Mouse (Mus musculus) left cerebral cortex, adult 8-10 months (tissue): ENCODE data around the gene Sh3bp5. TPM values are rescaled to one million over a fixed set of nuclear protein-coding genes. Genes with fewer than 3 reads are reported as not detected.

Experiments used
- DNase-seq, 2 experiments: peaks; one replicate each; pipeline ENCODE4 v3.0.0; 2022; ENCODE audit warnings: low spot score in 2 of 2
- total RNA-seq, 4 experiments: library from RNA; stranded (reverse); gene quantifications; 2 replicates each; pipeline ENCODE4 v1.2.4; 2022

The Sh3bp5 gene
- total RNA-seq, 4 experiments from 2014 or later: 44.6 to 70.2 (median 56.1) TPM

DNA sequence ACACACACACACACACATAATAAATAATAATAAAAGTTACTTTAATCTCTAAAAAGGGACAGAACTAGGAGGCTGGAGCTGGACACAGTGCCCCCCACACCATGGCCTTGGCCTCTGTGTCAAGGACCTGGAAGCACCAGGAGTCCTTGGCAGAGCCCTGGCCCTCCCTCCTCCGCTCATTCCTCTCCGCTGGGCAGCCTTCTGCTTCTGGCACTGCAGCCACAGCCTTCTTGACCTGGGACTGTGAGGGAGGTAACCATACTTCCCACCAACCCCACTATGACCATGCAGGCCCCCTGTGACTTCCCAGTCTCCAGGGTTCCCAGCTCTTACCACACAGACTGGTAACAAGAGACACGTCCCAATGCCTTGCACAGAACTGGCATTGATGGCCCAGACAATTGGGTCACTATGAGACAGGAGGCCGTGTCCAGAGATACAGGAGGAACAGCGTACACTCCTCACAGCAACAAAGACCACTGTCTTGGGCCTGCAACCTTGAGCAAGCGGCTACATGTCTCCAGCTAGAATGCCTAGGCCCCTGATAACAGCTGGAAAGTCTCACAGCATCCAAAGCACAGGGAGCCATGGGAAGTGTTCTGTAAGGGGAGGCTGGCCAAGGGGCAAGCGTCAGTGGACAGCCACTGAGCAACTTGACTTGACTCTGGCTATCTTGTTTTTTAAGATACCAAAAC lies 41.8 kb downstream of the Sh3bp5 start:
- no peak for DNase-seq

DNA sequence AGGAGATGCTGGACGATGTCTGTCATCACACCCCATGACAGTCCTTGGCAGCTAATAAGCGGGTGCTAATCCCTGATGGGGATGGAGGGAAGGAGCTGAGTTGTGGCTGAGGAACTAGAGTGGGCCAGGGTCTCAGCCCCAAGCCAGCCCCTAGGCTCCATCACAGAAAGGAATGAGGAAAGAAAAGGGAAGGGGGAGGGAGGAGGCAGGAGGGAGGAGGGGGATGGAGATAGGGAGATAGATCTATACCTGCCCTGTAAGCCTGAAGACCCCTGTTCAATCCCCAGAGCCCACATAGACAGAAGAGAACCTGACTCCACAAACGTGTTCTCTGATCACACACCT lies 42.4 kb downstream of the Sh3bp5 start:
- no peak for DNase-seq

DNA sequence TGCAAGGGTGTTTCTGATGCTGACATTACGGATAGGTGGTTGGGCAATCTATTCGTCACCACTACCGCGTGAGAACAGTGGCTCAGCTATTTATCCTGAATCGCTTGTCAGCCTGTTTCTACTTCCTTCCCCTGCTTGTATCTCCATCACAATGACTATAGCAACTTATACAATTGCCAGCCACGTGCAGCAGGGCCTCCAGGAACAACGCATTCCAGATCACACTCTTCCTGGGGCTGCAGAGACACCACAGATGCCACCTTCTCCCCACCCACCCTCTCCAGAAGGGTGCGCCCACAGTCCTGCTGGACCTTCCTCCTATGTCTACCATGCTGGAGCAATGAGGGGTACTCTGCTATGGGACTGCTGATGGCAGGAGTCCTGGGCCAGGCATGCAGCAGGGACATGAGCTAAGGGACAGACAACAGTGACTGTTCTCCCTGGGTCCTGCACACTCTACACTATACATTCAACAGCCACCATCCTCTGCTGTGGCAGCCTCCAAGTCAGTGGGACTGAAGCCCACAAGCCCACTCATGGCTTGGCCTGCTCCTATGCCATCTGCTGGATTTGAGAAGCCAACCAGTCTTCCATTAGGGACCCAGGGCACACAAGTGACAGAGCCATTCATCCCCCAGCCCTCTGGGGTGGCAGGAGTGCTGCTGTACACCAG lies 42.9 kb downstream of the Sh3bp5 start:
- DNase-seq: peak in 1 of 2 experiments; percentile 83

DNA sequence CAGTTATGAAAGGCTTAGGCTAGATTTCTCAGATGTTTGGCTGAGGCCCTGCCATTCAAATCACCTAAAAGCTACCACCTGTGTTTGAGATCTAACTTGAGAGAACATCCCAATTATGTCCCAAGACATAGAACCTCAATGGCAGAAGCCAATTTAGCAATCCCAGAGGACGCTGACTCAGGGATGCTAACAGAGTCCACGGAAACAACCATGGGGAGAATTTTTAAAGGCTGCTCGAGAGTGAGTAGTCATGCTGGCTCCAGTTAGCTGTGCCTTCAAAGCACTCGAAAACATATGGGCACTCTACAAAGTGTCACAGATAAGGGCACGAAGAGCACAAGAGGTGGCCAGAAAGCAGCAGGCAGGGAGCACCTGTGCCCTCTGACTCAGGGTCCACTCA lies 43.6 kb downstream of the Sh3bp5 start:
- no peak for DNase-seq

DNA sequence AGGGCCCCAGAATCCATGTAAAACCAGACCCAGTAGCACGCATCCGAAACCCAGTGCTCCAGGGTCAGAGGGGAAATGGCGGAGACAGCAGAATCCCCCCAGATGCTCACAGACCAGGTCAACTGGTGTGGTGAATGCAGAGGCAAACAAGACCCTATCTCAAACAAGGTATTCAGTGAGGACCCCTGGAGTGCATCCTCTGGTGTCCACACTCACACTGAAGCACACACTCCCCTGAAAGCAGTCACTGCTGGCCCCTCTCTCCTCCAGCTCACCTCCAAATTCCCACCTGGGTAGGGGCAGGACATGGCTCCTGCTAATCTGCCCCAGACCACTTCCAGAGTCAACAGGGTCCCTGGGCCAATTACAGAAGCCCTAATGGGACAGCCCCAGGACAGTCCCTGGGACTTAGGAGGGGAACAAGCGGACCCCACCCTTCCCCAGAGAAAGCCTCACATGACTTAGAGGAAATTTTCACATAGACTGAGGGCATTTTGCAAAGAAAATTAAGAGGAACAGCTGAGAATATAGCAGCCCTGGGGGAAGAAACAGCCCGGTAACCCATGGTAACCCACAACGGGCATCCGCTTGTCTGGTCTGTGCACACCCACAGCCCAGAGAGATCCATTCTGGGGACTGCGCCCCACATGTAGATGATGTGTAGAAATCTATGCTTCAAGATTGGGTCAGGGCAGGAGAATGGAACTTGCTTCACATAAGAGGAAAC lies 46.3 kb downstream of the Sh3bp5 start:
- no peak for DNase-seq

DNA sequence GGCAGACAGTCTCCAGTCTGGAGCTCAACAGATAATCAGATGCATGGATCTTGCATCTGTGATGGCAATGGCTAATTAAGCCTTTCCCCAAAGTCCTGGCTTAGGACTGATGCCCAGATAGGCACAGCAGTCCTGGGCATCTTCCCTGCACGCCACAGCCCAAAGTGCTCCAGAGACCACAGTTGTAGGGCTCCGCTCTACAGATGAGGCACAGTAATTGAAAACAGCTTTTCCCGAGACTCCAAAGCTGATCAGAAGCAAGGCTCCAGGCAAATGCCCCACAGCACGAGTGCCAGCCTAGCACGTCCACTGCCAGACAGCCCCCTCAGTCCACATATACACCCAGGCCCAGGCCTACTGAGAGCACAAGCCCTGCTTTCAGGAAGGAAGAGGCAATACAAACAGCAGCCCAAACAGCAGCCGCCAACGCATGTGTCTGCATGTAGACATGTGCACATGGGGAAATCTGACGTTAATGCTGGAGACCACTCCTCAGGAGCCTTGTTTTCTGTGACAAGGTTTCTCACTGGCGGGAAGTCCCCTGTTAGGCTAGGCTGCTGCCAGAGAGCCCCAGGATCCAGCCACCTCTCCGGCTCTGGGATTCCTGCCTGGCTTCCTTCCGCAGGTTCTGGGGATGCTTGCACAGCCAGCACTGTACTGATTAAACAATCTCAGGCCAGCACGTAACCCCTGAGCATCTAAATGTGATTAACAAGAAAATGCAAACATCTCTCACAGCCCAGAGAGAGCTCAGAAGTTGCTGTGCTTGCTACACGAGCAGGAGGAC lies 47.6 kb downstream of the Sh3bp5 start:
- DNase-seq: no peak

DNA sequence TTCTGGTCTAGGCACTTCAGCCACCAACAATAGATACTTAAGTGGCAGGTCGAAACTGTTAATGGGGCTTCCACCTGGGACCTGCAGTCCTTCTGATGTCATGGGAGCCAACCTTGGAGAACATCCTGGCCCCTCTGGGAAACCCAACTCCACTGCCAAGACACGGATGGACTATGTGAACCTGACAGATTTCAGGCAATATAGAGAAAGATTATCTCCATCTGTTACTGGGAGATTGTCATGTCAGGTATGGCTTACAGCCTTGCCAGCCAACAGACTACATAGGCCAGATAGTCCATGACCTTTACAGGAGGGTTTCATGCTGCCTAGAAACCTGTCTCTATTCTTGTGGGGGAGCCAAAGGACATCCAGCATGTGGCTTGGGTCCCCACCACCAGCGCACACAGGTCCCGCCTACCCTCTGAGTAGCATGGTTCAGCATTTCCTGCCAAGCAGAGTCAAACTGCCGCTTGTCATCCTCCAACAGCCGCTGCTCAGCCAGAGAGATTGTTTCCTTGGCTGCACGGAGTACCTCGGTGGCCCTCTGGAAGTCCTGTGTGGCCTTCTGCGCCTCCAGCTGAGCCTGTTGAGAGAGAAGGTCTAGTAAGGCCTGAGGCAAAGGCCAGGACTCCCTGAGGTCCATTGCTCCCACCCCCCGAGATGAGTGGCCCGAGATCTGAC lies 48.4 kb downstream of the Sh3bp5 start:
- DNase-seq: no peak

DNA sequence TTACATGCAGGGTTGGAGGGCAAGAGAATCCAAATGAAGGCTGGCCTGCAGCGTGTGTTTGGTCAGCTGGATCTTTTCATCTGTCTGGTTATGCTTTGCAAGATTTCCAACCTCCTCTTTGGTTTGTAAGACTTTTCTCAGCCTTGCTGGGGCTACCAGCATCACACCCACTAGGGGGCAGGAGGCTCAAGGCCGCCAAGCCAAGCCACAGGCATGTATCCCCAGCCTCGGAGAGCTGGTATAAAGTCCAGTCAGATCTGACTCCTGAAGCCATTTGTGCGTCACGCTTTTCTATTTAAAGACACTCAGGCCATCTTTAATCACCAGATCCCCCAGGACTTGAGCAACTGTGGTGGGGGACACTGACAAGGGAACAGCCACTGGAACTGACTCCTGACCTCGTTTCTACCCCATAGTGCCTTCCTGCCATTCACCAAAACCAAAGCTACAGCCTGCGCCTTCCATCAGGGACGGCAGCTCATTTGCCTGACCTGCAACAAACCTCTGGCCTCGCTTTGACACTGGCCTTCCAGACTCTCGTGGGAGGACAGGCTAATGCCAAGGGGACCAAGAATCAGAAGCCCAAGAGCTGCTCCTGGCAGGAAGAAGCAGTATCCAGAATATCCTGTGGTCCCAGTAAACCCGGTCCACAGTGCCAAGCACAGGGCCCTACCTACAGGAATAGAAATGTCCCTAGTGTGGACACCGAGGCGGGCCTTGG lies 49.7 kb downstream of the Sh3bp5 start:
- no peak for DNase-seq

DNA sequence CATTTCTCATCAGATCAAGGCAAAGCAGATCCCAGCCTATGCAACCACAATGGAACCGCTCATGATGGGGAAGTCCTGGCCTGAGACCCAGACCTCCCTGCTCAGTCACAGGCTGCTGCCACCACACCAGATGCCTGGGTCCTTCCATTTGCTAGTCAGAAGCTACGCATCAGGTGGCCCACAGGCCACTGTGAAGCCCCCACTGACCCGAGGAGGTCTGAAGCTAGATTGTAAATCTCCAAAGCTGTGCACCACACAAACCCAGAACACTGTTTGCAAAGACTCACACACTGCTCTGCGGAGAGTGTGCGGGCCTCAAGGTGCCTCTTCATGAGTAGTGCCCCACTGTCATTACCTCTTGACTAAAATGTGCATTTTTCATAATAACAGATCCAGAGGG lies 50.5 kb downstream of the Sh3bp5 start:
- no peak for DNase-seq

DNA sequence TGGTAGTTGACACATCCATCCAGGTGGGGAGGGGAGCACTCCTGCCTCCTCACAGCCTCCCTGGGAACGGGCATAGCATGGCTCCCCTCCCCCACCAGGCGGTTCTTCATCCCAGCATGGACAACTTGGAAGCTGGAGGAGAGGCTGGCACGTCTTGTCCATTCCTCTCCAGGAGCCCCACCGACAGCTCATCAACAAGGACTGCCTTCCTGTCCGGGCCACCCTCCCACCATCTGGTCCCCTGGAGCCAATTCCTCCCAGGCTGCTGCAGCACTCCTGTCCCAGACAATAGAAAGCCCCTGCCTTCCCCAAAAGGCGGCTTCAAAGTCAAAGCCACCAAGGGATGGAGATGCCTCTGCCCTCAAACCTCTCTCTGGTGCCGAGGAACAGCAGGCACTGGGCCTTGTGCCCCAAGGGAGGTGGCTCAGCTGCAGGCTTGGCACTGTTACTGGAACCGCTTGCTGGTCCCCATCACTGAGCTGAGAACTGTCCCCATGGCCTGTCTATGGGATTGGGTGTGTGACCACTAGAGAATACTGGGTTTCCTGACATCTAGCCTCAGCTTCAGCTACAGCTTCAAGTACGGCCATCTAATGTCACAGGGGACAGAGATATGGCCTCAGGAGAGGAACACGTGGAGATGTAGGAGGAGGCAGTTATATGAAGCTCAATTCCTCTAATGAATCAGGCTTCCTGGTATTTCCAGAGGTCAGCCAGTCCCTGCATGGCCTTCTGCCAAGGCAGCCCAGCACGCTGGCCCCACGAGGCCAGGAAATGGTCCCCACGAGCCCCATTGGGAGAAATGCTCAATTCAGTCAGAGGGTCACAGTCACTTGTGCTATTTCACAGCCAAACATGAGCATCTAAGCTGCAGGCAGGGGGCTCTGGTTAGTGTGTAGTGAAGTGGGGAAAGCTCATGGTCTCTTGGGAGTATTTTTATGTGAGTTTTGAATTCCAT lies 51.2 kb downstream of the Sh3bp5 start:
- peak in 1 of 2 experiments; percentile 55 for DNase-seq

DNA sequence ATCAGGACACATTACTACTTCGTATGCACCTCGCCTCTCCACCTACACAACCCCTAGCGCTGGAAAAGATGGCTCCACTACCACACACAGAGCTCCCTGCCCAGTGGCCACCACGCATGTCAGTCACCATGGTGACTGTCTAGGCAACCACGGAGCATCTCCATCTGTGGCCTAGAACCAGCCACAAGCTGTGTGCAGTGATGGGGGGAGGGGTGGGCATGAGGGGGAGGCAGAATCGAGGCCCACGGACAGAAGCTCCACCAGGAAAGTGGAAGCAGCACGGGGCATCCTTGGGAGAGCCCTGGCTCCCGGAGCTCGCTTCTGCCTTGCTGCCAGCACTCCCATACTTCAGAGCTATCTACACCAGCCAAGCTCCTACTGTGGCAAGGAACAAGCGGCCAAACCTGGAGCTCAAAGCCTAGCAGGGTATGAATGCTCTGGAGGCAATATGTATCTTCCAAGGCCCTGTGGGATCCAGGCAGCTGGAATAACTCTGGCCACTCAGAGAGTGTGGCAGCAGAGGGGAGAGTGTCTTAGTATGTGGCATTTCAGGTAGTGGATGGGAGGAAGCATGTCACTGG lies 52.3 kb downstream of the Sh3bp5 start:
- DNase-seq: peak in 1 of 2 experiments; percentile 86

DNA sequence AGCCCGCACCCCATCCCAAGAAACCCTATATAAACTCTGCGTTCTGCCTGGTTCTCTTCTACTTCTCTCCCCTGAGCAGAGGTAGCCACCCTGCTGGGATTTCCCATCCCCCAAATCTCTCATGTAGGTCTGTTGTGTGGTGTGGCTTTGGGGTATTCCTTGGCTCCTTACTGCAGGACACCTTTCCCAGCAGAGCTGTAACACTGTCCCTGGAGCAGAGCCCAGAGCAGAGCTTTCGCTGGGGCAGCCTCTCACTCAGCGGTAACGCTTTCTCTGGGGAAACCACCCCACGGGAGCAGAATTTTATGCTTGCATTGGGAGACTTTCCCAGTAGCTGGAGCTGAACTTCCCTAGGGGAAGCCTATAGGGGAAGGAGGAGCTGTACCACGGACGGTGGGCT lies 53.6 kb downstream of the Sh3bp5 start:
- DNase-seq: peak; percentile 3 to 8

DNA sequence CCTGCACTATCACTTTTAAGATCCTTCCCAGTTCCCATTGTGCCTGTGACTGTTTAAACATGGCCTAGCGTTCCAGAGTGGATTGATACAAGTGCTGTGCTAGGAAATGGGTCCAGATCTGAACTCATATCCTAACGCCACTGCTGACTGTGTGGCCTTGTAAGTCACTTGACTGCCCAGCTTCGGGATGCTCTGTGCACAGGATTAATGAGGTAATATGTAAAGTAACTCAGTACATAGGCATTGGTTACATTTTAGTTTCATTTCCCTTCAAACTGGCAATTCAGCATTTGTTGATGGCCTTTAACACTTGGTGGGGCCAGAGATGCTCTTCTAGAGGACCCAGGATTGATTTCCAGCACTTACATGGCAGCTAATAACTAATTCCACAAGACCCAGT lies 59.5 kb downstream of the Sh3bp5 start:
- DNase-seq: no peak

DNA sequence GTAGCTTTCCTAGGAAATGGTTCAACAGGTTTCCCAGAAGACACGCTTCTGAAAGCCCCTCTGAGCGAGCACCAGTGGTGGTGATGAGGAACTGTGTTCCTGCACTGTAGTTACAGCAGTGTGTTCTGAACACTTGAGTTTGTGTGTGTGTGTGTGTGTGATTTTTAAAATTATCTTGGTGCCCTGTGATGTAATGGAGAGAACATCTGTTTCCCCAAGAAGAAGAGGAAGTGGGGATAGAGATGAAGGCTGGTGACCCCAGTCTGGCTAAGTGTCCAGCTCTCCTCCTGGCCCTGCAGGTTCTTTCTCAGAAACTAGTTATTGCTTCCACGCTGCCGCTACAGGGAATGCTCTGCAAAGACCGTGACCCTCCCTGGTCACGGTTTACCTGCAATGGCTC lies 61.5 kb downstream of the Sh3bp5 start:
- DNase-seq: no peak

DNA sequence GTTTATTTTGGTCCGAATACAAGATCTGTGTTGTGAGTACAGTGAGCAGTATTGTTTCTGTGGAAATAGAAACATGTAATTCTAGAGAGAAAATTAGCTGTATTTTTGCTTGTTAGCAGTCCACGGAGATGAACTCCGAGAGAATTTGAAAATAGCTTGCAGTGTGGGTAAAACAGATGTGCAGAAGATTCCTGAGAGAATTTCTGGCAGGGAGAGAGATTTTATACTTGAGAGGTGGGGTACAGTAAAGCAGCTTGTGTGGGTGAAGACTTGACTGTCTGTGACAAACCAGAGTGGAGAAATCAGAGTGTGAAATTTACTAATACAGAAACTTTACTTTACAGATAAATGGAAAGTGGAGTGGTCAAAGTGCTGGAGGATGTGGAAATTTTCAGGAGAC lies 66.5 kb downstream of the Sh3bp5 start:
- no peak for DNase-seq

DNA sequence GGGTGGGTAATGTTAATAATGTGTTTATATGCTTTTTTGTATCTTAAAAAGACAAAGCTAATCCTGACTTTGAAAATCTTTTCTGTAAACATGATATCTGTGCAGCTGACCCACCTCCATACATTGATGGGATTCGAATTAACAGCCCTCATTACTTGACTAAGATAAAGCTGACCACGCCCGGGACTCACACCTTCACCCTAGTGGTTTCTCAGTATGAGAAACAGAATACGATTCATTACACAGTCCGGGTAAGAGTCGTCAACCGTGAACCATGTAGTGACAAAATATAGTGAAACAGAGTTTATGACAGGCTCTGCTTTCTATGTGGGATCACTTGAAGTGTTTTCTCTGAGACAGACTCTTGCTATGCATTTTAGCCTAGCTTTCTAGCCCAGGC lies 67.9 kb downstream of the Sh3bp5 start:
- DNase-seq: no peak

DNA sequence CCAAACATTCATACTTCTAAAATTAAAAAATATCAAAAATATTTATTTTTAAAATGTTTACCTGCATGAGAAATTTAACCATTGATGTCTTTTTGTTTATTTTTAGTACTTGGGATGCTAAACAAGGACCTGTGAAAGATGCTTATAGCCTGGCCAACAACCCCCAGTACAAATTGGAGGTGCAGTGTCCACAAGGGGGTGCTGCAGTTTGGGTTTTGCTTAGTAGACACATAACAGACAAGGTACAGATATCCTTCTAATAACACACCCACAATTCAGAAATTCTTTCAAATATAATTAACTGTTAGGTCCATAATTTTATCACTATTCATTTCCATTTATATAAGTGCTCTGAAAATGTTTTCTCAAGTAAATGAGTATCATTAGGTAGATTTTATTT lies 70.5 kb downstream of the Sh3bp5 start:
- peak in 1 of 2 experiments; percentile 22 for DNase-seq

DNA sequence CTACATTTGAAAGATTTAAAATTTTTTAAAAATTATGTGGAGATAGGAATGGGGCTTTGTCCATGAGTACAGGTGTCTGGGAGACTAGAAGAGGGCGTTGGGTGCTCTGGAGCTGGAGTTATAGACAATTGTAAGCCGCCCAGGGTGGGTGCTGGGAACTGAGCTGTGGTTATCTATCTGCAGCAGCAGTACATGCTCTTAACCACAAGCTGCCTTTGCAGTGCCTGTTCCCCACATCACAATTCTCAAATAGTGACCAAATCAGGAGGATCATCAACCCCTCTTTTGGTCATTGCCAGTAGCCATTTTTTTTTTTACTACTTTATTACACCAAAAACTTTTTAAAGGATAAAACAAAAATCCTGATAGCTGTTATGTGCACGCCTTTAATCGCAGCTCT lies 71.3 kb downstream of the Sh3bp5 start:
- no peak for DNase-seq

DNA sequence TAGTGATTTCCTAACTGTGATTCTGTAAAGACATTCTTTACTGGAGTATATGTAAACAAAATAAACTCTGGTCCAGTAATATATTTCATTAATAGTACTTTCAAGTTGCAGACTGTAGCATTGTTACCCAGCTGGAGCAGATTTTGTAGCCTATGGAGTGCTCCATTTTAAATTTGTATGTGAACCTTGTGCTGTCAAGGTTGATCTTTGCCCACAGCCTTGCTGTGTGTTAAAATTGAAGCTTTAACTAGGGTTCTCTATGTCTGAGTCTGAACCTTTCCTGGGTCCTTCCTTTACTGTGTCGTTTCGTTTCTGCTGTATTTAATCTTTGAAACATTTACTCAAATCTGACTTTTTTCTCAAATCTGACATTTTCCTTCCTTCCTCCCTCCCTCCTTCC lies 73.6 kb downstream of the Sh3bp5 start:
- no peak for DNase-seq
